Mouse (Mus musculus) intestine, embryonic 14.5 days (tissue): ENCODE measurements around the gene Clcn3. TPM values are rescaled to one million over a fixed set of nuclear protein-coding genes. Genes with fewer than 3 reads are reported as not detected.

Source experiments
- ATAC-seq: fragments of 200-750 bp; cut with Nextera tagmentation; replicated peaks from 2 replicates; pipeline ENCODE4 v1.8.0; 2017; ENCODE audit warnings: low read depth, moderate number of reproducible peaks, moderate TSS enrichment, moderate library complexity; ENCODE audit not compliant: low FRiP score, low TSS enrichment
- DNase-seq: peaks from one replicate; pipeline ENCODE4 v3.0.0-alpha.2; 2018; ENCODE audit warnings: low spot score
- H3K27ac ChIP-seq: fragments of 300-500 bp; sonication (generic); 2 replicates; pipeline ENCODE4 v1.5.1; 2014; ENCODE audit warnings: low read depth, mild to moderate bottlenecking, control low read depth
- H3K27me3 ChIP-seq: fragments of 300-500 bp; sonication (generic); replicated peaks from 2 replicates; pipeline ENCODE4 v1.6.1; 2014; ENCODE audit warnings: low read length, control low read depth; ENCODE audit not compliant: control insufficient read depth, insufficient read depth
- H3K36me3 ChIP-seq: fragments of 300-500 bp; sonication (generic); 2 replicates; pipeline ENCODE4 v1.6.1; 2014; ENCODE audit warnings: low read length, control low read depth; ENCODE audit not compliant: control insufficient read depth, insufficient read depth
- H3K4me1 ChIP-seq: fragments of 300-500 bp; sonication (generic); replicated peaks from 2 replicates; pipeline ENCODE4 v1.6.1; 2014; ENCODE audit warnings: low read length, control low read depth, mixed read lengths; ENCODE audit not compliant: control insufficient read depth, insufficient read depth
- H3K4me2 ChIP-seq: fragments of 300-500 bp; sonication (generic); 2 replicates; pipeline ENCODE4 v1.6.1; 2014; ENCODE audit warnings: low read length
- H3K4me3 ChIP-seq: fragments of 300-500 bp; sonication (generic); 2 replicates; pipeline ENCODE4 v1.5.1; 2014; ENCODE audit warnings: low read depth, low read length, control low read depth, mixed read lengths
- H3K9ac ChIP-seq: fragments of 300-500 bp; sonication (generic); 2 replicates; pipeline ENCODE4 v1.6.1; 2014; ENCODE audit warnings: mild to moderate bottlenecking, low read length
- H3K9me3 ChIP-seq: fragments of 300-500 bp; sonication (generic); 2 replicates; pipeline ENCODE4 v1.6.1; 2016; ENCODE audit warnings: low read length, control low read depth; ENCODE audit not compliant: control insufficient read depth
- WGBS: fragments of 180-500 bp; shearing (Covaris S2); extraction: QIAGEN DNeasy Blood & Tissue Kit; methylation state at CpG from one replicate; pipeline ENCODE4 v1.1.7; 2014; 5-methylcytosine and 5-hydroxymethylcytosine counted together
- polyA plus RNA-seq: library from polyadenylated mRNA; unstranded; fragments of >200 nt; fragmentation: Nextera tagmentation; extraction: Ambion mirVana; gene quantifications from 2 replicates; pipeline ENCODE4 v1.2.1, GENCODE M21; 2014

The Clcn3 gene
- polyA plus RNA-seq, 1 experiment from 2014 or later = 27.5 TPM

DNA sequence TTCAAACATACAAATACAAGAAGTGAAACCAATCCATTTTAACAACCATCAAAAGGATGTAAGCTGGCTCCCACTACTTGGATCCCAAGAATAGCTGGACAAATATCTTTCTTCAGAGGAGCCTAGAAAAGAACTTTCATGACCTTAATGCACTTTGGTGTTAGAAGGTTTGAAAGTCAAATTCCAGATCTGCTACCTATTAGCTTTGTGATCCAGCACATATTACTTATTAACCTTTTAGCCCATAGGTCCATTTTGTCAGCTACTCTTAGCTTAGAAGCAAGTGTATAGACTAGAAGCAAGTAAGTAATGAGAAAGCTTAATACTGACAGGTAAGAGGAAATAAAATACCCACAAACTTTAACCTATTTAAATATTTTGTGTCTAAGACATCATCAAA is 35.6 kb downstream of the Clcn3 start:
- no peak overlapping the region for H3K9ac ChIP-seq
- no peak overlapping the region for H3K4me3 ChIP-seq
- ATAC-seq (no peak), DNase-seq (no peak)
- no peaks in the 10 kb centered on the region for H3K27me3 ChIP-seq
- no peak overlapping the region for H3K27ac ChIP-seq
- no peak overlapping the region for H3K4me2 ChIP-seq
- H3K9me3 ChIP-seq = no peaks in the 10 kb centered on the region
- H3K36me3 ChIP-seq = no peaks in the 10 kb centered on the region
- H3K4me1 ChIP-seq = no peaks in the 10 kb centered on the region

DNA sequence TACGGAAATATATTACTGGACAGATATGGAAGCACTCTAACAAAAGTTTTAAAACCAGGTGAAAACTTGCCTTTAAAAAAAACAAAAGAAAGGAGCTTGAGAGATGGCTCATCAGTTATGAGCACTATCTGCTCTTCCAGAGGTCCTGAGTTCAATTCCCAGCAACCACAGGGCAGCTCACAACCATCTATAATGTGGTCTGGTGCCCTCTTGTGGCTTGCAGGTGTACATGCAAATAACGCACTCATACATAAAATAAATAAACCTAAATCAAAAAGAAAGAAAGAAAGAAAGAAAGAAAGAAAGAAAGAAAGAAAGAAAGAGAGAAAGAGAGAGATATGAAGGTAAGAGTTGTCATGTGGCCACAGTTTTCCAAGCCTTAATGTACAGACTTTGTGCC is 40.2 kb downstream of the Clcn3 start:
- no peak overlapping the region for H3K9ac ChIP-seq
- no peak overlapping the region for H3K4me3 ChIP-seq
- no peak overlapping the region for H3K27ac ChIP-seq
- H3K36me3 ChIP-seq = no peaks in the 10 kb centered on the region
- WGBS = 92% methylated on average over 2 of the region's 2 CpGs
- no peak for DNase-seq
- no peaks in the 10 kb centered on the region for H3K4me1 ChIP-seq
- no peaks in the 10 kb centered on the region for H3K27me3 ChIP-seq
- no peak for ATAC-seq
- no peaks in the 10 kb centered on the region for H3K9me3 ChIP-seq
- no peak overlapping the region for H3K4me2 ChIP-seq

- no peaks in the 10 kb centered on the region for H3K27me3 ChIP-seq
- no peak for ATAC-seq
- 64% methylated on average over 3 of the region's 3 CpGs for WGBS
These were observed 44.2 kb downstream of the Clcn3 start for GRCm38 (mm10) chr8:60938717-60939424.

DNA sequence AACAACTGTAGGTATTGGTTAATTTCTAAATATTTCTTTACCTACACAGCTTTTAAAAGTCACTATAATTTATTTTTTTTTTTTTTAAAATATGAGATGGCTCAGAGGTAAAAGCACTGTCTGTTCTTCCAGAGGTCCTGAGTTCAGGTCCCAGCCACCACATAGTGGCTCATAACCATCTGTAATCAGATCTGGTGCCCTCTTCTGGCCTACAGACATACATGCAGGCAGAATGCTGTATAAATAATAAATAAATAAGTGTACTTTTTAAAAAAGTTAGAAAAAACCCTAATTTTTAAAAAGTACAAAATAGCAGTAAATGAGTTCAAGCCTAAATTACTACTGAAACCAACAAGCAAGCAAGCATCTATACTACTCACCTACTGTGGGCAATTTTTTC is 49.5 kb downstream of the Clcn3 start:
- ATAC-seq (no peak), DNase-seq (no peak)
- Histone ChIP-seq H3K27me3 (no peaks in the 10 kb centered on the region), H3K9ac (no peak overlapping the region), H3K4me1 (no peaks in the 10 kb centered on the region), H3K36me3 (0 out of 2 replicates have a peak, but pooled peaks cover 9% of the 10 kb centered on the region), H3K4me2 (no peak overlapping the region), H3K9me3 (no peaks in the 10 kb centered on the region), H3K4me3 (no peak overlapping the region), H3K27ac (no peak overlapping the region)

More at GRCm38 (mm10) chr8:60938717-60939424, 44.2 kb downstream of the Clcn3 start:
- DNase-seq = no peak
- H3K9ac ChIP-seq = no peak overlapping the region
- 0 out of 2 replicates have a peak, but pooled peaks cover 4% of the 10 kb centered on the region for H3K36me3 ChIP-seq
- no peaks in the 10 kb centered on the region for H3K9me3 ChIP-seq
- H3K4me1 ChIP-seq = no peaks in the 10 kb centered on the region
- no peak overlapping the region for H3K4me2 ChIP-seq
- no peak overlapping the region for H3K27ac ChIP-seq
- no peak overlapping the region for H3K4me3 ChIP-seq

GRCm38 (mm10) chr8:60920176-60920575 is 62.9 kb downstream of the Clcn3 start:
- DNase-seq (no peak), ATAC-seq (no peak)
- H3K4me3 ChIP-seq = no peak overlapping the region
- no peaks in the 10 kb centered on the region for H3K4me1 ChIP-seq
- H3K9ac ChIP-seq = no peak overlapping the region
- 78% methylated on average over 4 of the region's 4 CpGs for WGBS
- no peak overlapping the region for H3K27ac ChIP-seq
- no peaks in the 10 kb centered on the region for H3K27me3 ChIP-seq
- 0 out of 2 replicates have a peak, but pooled peaks cover 7% of the 10 kb centered on the region for H3K36me3 ChIP-seq
- H3K4me2 ChIP-seq = no peak overlapping the region
- H3K9me3 ChIP-seq = no peaks in the 10 kb centered on the region

DNA sequence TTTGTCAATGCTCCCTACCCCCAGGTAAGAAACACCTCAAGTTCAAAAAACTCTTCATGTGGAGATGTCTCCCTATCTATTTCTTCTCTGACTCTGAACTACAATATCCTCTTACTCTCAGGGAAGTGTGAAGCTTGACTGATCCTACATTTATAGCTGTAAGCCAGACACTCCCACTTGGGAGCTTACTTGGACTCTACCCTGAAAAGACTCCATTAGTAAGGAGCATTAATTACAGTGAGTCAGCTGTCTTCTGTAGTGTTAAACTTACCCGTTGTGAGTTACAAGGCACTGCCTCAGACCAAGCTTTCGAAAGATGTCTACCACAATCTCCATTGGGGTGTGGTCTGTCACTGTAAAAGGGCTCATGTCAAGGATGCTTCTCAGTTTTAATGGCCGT is 64.0 kb downstream of the Clcn3 start:
- no peak overlapping the region for H3K4me3 ChIP-seq
- H3K9ac ChIP-seq = no peak overlapping the region
- no peaks in the 10 kb centered on the region for H3K4me1 ChIP-seq
- H3K9me3 ChIP-seq = no peaks in the 10 kb centered on the region
- 84% methylated on average over 3 of the region's 3 CpGs for WGBS
- H3K36me3 ChIP-seq = 0 out of 2 replicates have a peak, but pooled peaks cover 7% of the 10 kb centered on the region
- no peak overlapping the region for H3K4me2 ChIP-seq
- no peaks in the 10 kb centered on the region for H3K27me3 ChIP-seq
- ATAC-seq (no peak), DNase-seq (no peak)
- H3K27ac ChIP-seq = no peak overlapping the region

DNA sequence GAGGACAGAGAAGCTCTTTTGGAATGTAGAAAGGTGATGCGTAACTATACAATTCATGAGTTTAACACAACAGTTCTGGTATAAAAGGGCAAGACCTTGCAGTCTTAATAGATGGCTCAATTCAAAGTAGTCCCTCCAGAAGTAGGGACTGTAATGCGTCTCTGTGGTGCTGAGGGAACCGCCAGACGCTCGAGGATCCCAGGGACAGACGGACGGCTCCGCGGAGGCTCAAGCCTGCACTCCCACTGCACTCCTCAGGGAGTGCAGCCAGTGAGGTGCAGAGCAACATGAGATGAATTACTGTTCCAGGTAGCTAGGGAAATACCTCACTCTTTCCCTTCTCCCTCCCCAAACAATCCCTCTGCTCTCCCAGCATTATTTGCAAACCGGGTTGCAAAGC is 70.5 kb downstream of the Clcn3 start:
- ATAC-seq (no peak), DNase-seq (no peak)
- no peak overlapping the region for H3K4me2 ChIP-seq
- H3K9me3 ChIP-seq = no peaks in the 10 kb centered on the region
- no peak overlapping the region for H3K4me3 ChIP-seq
- no peak overlapping the region for H3K9ac ChIP-seq
- peaks cover 21% of the 10 kb centered on the region; the same call in 1 of the 2 replicates for H3K36me3 ChIP-seq
- no peak overlapping the region for H3K27ac ChIP-seq
- no peaks in the 10 kb centered on the region for H3K4me1 ChIP-seq
- H3K27me3 ChIP-seq = no peaks in the 10 kb centered on the region
- WGBS = 47% methylated on average over 10 of the region's 10 CpGs

DNA sequence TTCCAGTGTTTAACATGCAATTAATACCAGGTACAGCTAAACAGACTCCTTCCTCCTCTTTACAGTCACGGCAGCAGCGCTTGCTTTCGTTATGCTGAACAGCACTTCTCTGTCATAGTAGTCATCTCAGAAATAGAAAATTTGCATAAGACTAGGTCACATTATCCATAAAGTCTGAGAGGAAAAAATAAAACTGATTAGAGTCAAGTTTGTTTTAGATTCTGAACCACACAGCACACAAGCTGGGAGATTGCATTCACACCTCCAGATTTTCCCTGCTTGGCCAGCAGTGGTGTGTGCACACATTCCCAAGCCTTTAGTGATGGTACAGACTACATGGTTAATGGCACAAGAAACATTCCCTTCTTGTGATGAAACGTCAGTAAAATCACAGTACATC is 71.0 kb downstream of the Clcn3 start:
- Histone ChIP-seq H3K27ac (no peak overlapping the region), H3K9me3 (no peaks in the 10 kb centered on the region), H3K9ac (no peak overlapping the region), H3K4me1 (no peaks in the 10 kb centered on the region), H3K36me3 (peaks cover 22% of the 10 kb centered on the region; the same call in 1 of the 2 replicates), H3K4me2 (no peak overlapping the region), H3K27me3 (no peaks in the 10 kb centered on the region), H3K4me3 (no peak overlapping the region)
- WGBS = 75% methylated on average over 4 of the region's 4 CpGs
- DNase-seq (no peak), ATAC-seq (no peak)

DNA sequence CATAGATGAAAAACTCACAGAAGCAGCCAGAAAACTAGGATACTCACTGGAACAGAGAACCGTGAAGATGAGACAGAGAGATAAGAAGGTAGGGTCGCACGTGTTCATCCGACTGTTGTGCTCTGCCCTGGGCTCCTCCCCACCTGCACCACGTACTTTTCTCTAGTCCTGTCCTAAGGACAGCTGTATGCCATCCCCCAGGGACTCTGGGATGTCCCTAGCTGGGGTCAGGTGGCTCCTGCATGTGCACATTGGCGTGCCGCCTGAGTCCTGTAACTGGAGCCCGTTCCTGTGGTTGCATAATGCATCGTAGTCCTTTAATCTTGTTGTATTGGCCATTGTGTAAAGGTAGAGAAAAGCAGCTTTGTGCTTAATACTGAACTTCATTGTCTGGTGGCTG is 83.0 kb downstream of the Clcn3 start:
- no peaks in the 10 kb centered on the region for H3K9me3 ChIP-seq
- ATAC-seq (no peak), DNase-seq (no peak)
- peaks cover 42% of the 10 kb centered on the region for H3K36me3 ChIP-seq
- H3K9ac ChIP-seq = no peak overlapping the region
- H3K4me2 ChIP-seq = no peak overlapping the region
- no peak overlapping the region for H3K27ac ChIP-seq
- H3K4me1 ChIP-seq = no peaks in the 10 kb centered on the region
- no peaks in the 10 kb centered on the region for H3K27me3 ChIP-seq
- WGBS = 85% methylated on average over 9 of the region's 9 CpGs
- H3K4me3 ChIP-seq = no peak overlapping the region
